In the genomic region with DNA sequence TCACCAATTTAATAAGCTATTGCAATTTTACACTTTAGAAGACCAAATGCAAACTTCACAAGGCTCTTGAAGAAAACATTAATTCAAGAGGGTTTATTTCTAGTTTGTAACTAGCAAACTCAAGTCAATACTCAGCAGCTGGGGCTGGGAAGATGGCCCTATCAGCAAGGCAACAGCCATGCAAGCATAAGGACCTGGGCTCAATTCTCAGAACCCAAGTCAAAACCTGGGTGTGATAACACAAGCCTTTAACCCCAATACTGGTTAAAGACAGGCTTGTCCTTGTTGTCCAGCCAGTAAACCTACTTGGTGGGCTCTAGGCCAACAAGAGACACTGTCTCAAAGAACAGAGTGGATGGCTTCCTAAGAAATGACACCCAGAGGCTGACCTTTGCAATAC, we compare ENCODE assay signal across 21 mouse cellular contexts.
"Had no signal": no experiment of that assay in that cellular context is flagged by ENCODE, and none has a peak within 500 bp of the region (broad histone marks: within the 10 kb centered on the region; RNA-seq: fewer than 3 reads in every experiment).

No protein-coding gene starts in this region.

- H3K9me3 ChIP-seq: lung, embryonic 15.5 days; megakaryocyte, embryonic 14.5 days; midbrain, embryonic 13.5 days; midbrain, embryonic 15.5 days; neural tube, embryonic 13.5 days; neural tube, embryonic 15.5 days had no signal

- H3K4me3 ChIP-seq: lung, embryonic 15.5 days; megakaryocyte, embryonic 14.5 days; midbrain, embryonic 13.5 days; midbrain, embryonic 15.5 days; myocyte; neural tube, embryonic 13.5 days; neural tube, embryonic 15.5 days had no signal

- H3K4me1 ChIP-seq: lung, embryonic 15.5 days; midbrain, embryonic 13.5 days; midbrain, embryonic 15.5 days; neural tube, embryonic 13.5 days; neural tube, embryonic 15.5 days had no signal

- ATAC-seq: lung, postnatal 0 days; midbrain, embryonic 13.5 days; midbrain, embryonic 15.5 days had no signal

- DNase-seq: lung, adult 2 months; lung, postnatal 14 days; lung, postnatal 36 days; retina, postnatal 1 day; right cerebral cortex, adult 18-20 months; right cerebral cortex, postnatal 25 days; right cerebral cortex, postnatal 4 days; spleen, adult 18-20 months; thymus, adult 18-20 months; thymus, postnatal 14 days; thymus, postnatal 36 days had no signal

- H3K27me3 ChIP-seq: lung, embryonic 15.5 days; megakaryocyte, embryonic 14.5 days; midbrain, embryonic 13.5 days; midbrain, embryonic 15.5 days; neural tube, embryonic 13.5 days; neural tube, embryonic 15.5 days had no signal

- H3K4me2 ChIP-seq: lung, embryonic 15.5 days; midbrain, embryonic 11.5 days; midbrain, embryonic 13.5 days; midbrain, embryonic 15.5 days; neural tube, embryonic 13.5 days; neural tube, embryonic 15.5 days had no signal

- H3K9ac ChIP-seq: lung, embryonic 15.5 days; midbrain, embryonic 13.5 days; midbrain, embryonic 15.5 days; neural tube, embryonic 13.5 days; neural tube, embryonic 15.5 days had no signal

- H3K27ac ChIP-seq: lung, embryonic 15.5 days; macrophage; midbrain, embryonic 13.5 days; midbrain, embryonic 15.5 days; neural tube, embryonic 13.5 days; neural tube, embryonic 15.5 days had no signal
